Mouse (Mus musculus) liver, embryonic 12.5 days (tissue): ENCODE data around the gene Snx4. TPM values are rescaled to one million over a fixed set of nuclear protein-coding genes. Genes with fewer than 3 reads are reported as not detected.

Experiments
- ATAC-seq: fragments of 200-750 bp; cut with Nextera tagmentation; 2 replicates; pipeline ENCODE4 v1.8.0; 2017; ENCODE audit warnings: moderate number of reproducible peaks, mild to moderate bottlenecking, moderate library complexity
- H3K27ac ChIP-seq: fragments of 300-500 bp; sonication (generic); 2 replicates; pipeline ENCODE4 v1.5.1; 2016; ENCODE audit warnings: mild to moderate bottlenecking
- H3K27me3 ChIP-seq: fragments of 300-500 bp; sonication (generic); replicated peaks from 2 replicates; pipeline ENCODE4 v1.6.1; 2016; ENCODE audit warnings: mild to moderate bottlenecking, moderate library complexity
- H3K36me3 ChIP-seq: fragments of 300-500 bp; sonication (generic); 2 replicates; pipeline ENCODE4 v1.6.1; 2016; ENCODE audit warnings: mild to moderate bottlenecking, moderate library complexity
- H3K4me1 ChIP-seq: fragments of 300-500 bp; sonication (generic); 2 replicates; pipeline ENCODE4 v1.6.1; 2016
- H3K4me2 ChIP-seq: fragments of 300-500 bp; sonication (generic); 2 replicates; pipeline ENCODE4 v1.6.1; 2016; ENCODE audit warnings: mild to moderate bottlenecking, moderate library complexity
- H3K4me3 ChIP-seq: fragments of 300-500 bp; sonication (generic); 2 replicates; pipeline ENCODE4 v1.5.1; 2016; ENCODE audit warnings: mild to moderate bottlenecking, moderate library complexity
- H3K9ac ChIP-seq: fragments of 300-500 bp; sonication (generic); 2 replicates; pipeline ENCODE4 v1.6.1; 2016; ENCODE audit warnings: mild to moderate bottlenecking, moderate library complexity
- H3K9me3 ChIP-seq: fragments of 300-500 bp; sonication (generic); replicated peaks from 2 replicates; pipeline ENCODE4 v1.6.1; 2016; ENCODE audit warnings: mild to moderate bottlenecking, moderate library complexity
- WGBS: fragments of 180-500 bp; shearing (Covaris S2); methylation state at CpG from one replicate; pipeline ENCODE4 v1.1.7; 2016; ENCODE audit not compliant: insufficient replicate concordance; 5-methylcytosine and 5-hydroxymethylcytosine counted together
- polyA plus RNA-seq: library from polyadenylated mRNA; unstranded; fragments of >200 nt; fragmentation: Nextera tagmentation; extraction: Ambion mirVana; gene quantifications from 2 replicates; pipeline ENCODE4 v1.2.1, GENCODE M21; 2016

The Snx4 gene
- polyA plus RNA-seq, 1 experiment from 2014 or later, result 31.3 TPM

GRCm38 (mm10) chr16:33283079-33283478 lies 31.8 kb downstream of the Snx4 start:
- Histone ChIP-seq H3K27me3 (no peaks in the 10 kb centered on the region), H3K4me2 (no peak overlapping the region), H3K27ac (no peak overlapping the region), H3K9ac (no peak overlapping the region), H3K4me1 (no peaks in the 10 kb centered on the region), H3K4me3 (no peak overlapping the region), H3K9me3 (no peaks in the 10 kb centered on the region), H3K36me3 (peaks cover 51% of the 10 kb centered on the region)
- WGBS, result 58% methylated on average over 1 of the region's 1 CpGs
- ATAC-seq, result no peak

- no peaks in the 10 kb centered on the region for H3K27me3 ChIP-seq
- H3K4me1 ChIP-seq, result no peaks in the 10 kb centered on the region
- no peak for ATAC-seq
- H3K4me2 ChIP-seq, result no peak overlapping the region
- no peak overlapping the region for H3K9ac ChIP-seq
- 71% methylated on average over 9 of the region's 9 CpGs for WGBS
- H3K36me3 ChIP-seq, result peaks cover 81% of the 10 kb centered on the region
- no peak overlapping the region for H3K27ac ChIP-seq
- no peaks in the 10 kb centered on the region; the same call in 1 of the 2 replicates for H3K9me3 ChIP-seq
- H3K4me3 ChIP-seq, result no peak overlapping the region
These were observed 37.3 kb downstream of the Snx4 start for GRCm38 (mm10) chr16:33288536-33288935.

- Histone ChIP-seq H3K9ac (no peak overlapping the region), H3K27me3 (no peaks in the 10 kb centered on the region), H3K9me3 (no peaks in the 10 kb centered on the region; the same call in 1 of the 2 replicates), H3K4me2 (no peak overlapping the region), H3K4me3 (no peak overlapping the region), H3K27ac (no peak overlapping the region), H3K36me3 (peaks cover 89% of the 10 kb centered on the region), H3K4me1 (no peaks in the 10 kb centered on the region)
- 77% methylated on average over 7 of the region's 7 CpGs for WGBS
- ATAC-seq, result no peak
These were observed 38.7 kb downstream of the Snx4 start for GRCm38 (mm10) chr16:33289981-33290380.

GRCm38 (mm10) chr16:33292241-33292640 lies 41.0 kb downstream of the Snx4 start:
- ATAC-seq, result no peak
- H3K4me1 ChIP-seq, result no peaks in the 10 kb centered on the region
- no peak overlapping the region for H3K27ac ChIP-seq
- H3K36me3 ChIP-seq, result peaks cover 96% of the 10 kb centered on the region
- H3K4me3 ChIP-seq, result no peak overlapping the region
- no peak overlapping the region for H3K4me2 ChIP-seq
- no peaks in the 10 kb centered on the region; the same call in 1 of the 2 replicates for H3K9me3 ChIP-seq
- 85% methylated on average over 7 of the region's 7 CpGs for WGBS
- H3K9ac ChIP-seq, result no peak overlapping the region
- no peaks in the 10 kb centered on the region for H3K27me3 ChIP-seq

- 89% methylated on average over 7 of the region's 7 CpGs for WGBS
- ATAC-seq, result no peak
- no peak overlapping the region for H3K9ac ChIP-seq
- no peak overlapping the region for H3K27ac ChIP-seq
- no peaks in the 10 kb centered on the region for H3K27me3 ChIP-seq
- no peaks in the 10 kb centered on the region for H3K4me1 ChIP-seq
- H3K4me3 ChIP-seq, result no peak overlapping the region
- H3K9me3 ChIP-seq, result no peaks in the 10 kb centered on the region; the same call in 1 of the 2 replicates
- no peak overlapping the region for H3K4me2 ChIP-seq
- peaks cover 90% of the 10 kb centered on the region for H3K36me3 ChIP-seq
These were observed 43.4 kb downstream of the Snx4 start for GRCm38 (mm10) chr16:33294681-33295080.

- no peak for ATAC-seq
- 90% methylated on average over 9 of the region's 9 CpGs for WGBS
- H3K36me3 ChIP-seq, result peaks cover 90% of the 10 kb centered on the region
These were observed 44.1 kb downstream of the Snx4 start for GRCm38 (mm10) chr16:33295321-33295720.

GRCm38 (mm10) chr16:33297493-33297892 lies 46.3 kb downstream of the Snx4 start:
- Histone ChIP-seq H3K27ac (no peak overlapping the region), H3K36me3 (peaks cover 77% of the 10 kb centered on the region), H3K9ac (no peak overlapping the region), H3K27me3 (no peaks in the 10 kb centered on the region), H3K9me3 (no peaks in the 10 kb centered on the region), H3K4me2 (no peak overlapping the region), H3K4me1 (no peaks in the 10 kb centered on the region), H3K4me3 (no peak overlapping the region)
- WGBS, result 75% methylated on average over 1 of the region's 1 CpGs
- ATAC-seq, result no peak

More at GRCm38 (mm10) chr16:33295321-33295720, 44.1 kb downstream of the Snx4 start:
- no peak overlapping the region for H3K27ac ChIP-seq
- no peak overlapping the region for H3K4me2 ChIP-seq
- H3K4me1 ChIP-seq, result no peaks in the 10 kb centered on the region
- H3K27me3 ChIP-seq, result no peaks in the 10 kb centered on the region
- H3K9ac ChIP-seq, result no peak overlapping the region
- no peak overlapping the region for H3K4me3 ChIP-seq
- no peaks in the 10 kb centered on the region; the same call in 1 of the 2 replicates for H3K9me3 ChIP-seq

GRCm38 (mm10) chr16:33306633-33307070 lies 55.4 kb downstream of the Snx4 start:
- Histone ChIP-seq H3K27me3 (no peaks in the 10 kb centered on the region), H3K4me3 (no peak overlapping the region), H3K9me3 (no peaks in the 10 kb centered on the region), H3K9ac (no peak overlapping the region), H3K4me2 (peak overlapping the region; percentile 32; the same call in 1 of the 2 replicates), H3K36me3 (no peaks in the 10 kb centered on the region), H3K4me1 (0 out of 2 replicates have a peak, but pooled peaks cover 2% of the 10 kb centered on the region), H3K27ac (no peak overlapping the region)
- no peak for ATAC-seq
- 11% methylated on average over 4 of the region's 4 CpGs for WGBS

- Histone ChIP-seq H3K36me3 (no peaks in the 10 kb centered on the region), H3K9me3 (no peaks in the 10 kb centered on the region), H3K27me3 (no peaks in the 10 kb centered on the region), H3K9ac (no peak overlapping the region), H3K4me3 (no peak overlapping the region), H3K4me1 (0 out of 2 replicates have a peak, but pooled peaks cover 2% of the 10 kb centered on the region), H3K4me2 (no peak overlapping the region), H3K27ac (no peak overlapping the region)
- 78% methylated on average over 7 of the region's 7 CpGs for WGBS
- ATAC-seq, result no peak
These were observed 56.5 kb downstream of the Snx4 start for GRCm38 (mm10) chr16:33307761-33308160.

- no peaks in the 10 kb centered on the region for H3K36me3 ChIP-seq
- H3K4me1 ChIP-seq, result 0 out of 2 replicates have a peak, but pooled peaks cover 2% of the 10 kb centered on the region
- H3K27me3 ChIP-seq, result no peaks in the 10 kb centered on the region
- H3K27ac ChIP-seq, result no peak overlapping the region
- H3K9me3 ChIP-seq, result no peaks in the 10 kb centered on the region
- no peak overlapping the region for H3K4me2 ChIP-seq
- H3K4me3 ChIP-seq, result no peak overlapping the region
- no peak overlapping the region for H3K9ac ChIP-seq
- ATAC-seq, result no peak
- WGBS, result 75% methylated on average over 3 of the region's 3 CpGs
These were observed 57.8 kb downstream of the Snx4 start for GRCm38 (mm10) chr16:33309066-33309465.

GRCm38 (mm10) chr16:33315611-33316010 lies 64.4 kb downstream of the Snx4 start:
- ATAC-seq, result peak; percentile 59; the same call in 1 of the 2 replicates
- WGBS, result 52% methylated on average over 4 of the region's 4 CpGs

GRCm38 (mm10) chr16:33317646-33318045 lies 66.4 kb downstream of the Snx4 start:
- H3K4me1 ChIP-seq, result peaks cover 9% of the 10 kb centered on the region; the same call in 1 of the 2 replicates
- H3K4me2 ChIP-seq, result no peak overlapping the region
- no peaks in the 10 kb centered on the region for H3K9me3 ChIP-seq
- no peak overlapping the region for H3K4me3 ChIP-seq
- H3K27ac ChIP-seq, result no peak overlapping the region
- 45% methylated on average over 3 of the region's 3 CpGs for WGBS
- H3K36me3 ChIP-seq, result no peaks in the 10 kb centered on the region
- ATAC-seq, result no peak
- H3K27me3 ChIP-seq, result no peaks in the 10 kb centered on the region
- no peak overlapping the region for H3K9ac ChIP-seq

More at GRCm38 (mm10) chr16:33315611-33316010, 64.4 kb downstream of the Snx4 start:
- H3K4me3 ChIP-seq, result no peak overlapping the region
- no peaks in the 10 kb centered on the region for H3K9me3 ChIP-seq
- H3K27me3 ChIP-seq, result no peaks in the 10 kb centered on the region
- no peaks in the 10 kb centered on the region for H3K36me3 ChIP-seq
- H3K27ac ChIP-seq, result no peak overlapping the region
- no peak overlapping the region for H3K4me2 ChIP-seq
- no peak overlapping the region for H3K9ac ChIP-seq
- H3K4me1 ChIP-seq, result peaks cover 9% of the 10 kb centered on the region; the same call in 1 of the 2 replicates

GRCm38 (mm10) chr16:33318059-33318458 lies 66.8 kb downstream of the Snx4 start:
- 80% methylated on average over 7 of the region's 7 CpGs for WGBS
- Histone ChIP-seq H3K36me3 (no peaks in the 10 kb centered on the region), H3K4me3 (no peak overlapping the region), H3K9me3 (no peaks in the 10 kb centered on the region), H3K4me1 (peaks cover 9% of the 10 kb centered on the region; the same call in 1 of the 2 replicates), H3K9ac (no peak overlapping the region), H3K27me3 (0 out of 2 replicates have a peak, but pooled peaks cover 2% of the 10 kb centered on the region), H3K27ac (no peak overlapping the region), H3K4me2 (no peak overlapping the region)
- no peak for ATAC-seq
